Mouse (Mus musculus) embryonic facial prominence, embryonic 11.5 days (tissue): ENCODE results near the gene Kctd20. TPM values are rescaled to one million over a fixed set of nuclear protein-coding genes. Genes with fewer than 3 reads are reported as not detected.

ENCODE experiments used
- polyA plus RNA-seq: library from polyadenylated mRNA; unstranded; fragments of >200 nt; fragmentation: Nextera tagmentation; extraction: Ambion mirVana; gene quantifications from 2 replicates; pipeline ENCODE4 v1.2.1, GENCODE M21; 2014

Kctd20 gene
- polyA plus RNA-seq, 1 experiment from 2014 or later: 109 TPM

Other genes starting within 250 kb of the Kctd20 start
- gene AC170998.1, start 225.9 kb upstream of the Kctd20 start, polyA plus RNA-seq: 0.62 and 1.5 TPM in 2 replicates
- gene Mapk13, start 182.7 kb upstream of the Kctd20 start, polyA plus RNA-seq: 10.3 and 11.5 TPM in 2 replicates
- gene Brpf3, start 150.9 kb upstream of the Kctd20 start, polyA plus RNA-seq: 5.9 and 6.8 TPM in 2 replicates
- not detected in 2 replicates for gene Pnpla1, start 93.5 kb upstream of the Kctd20 start, polyA plus RNA-seq
- 0.13 and 0.46 TPM in 2 replicates for gene 4930539E08Rik, start 36.6 kb upstream of the Kctd20 start, polyA plus RNA-seq
- not detected in 2 replicates for gene Pxt1, start 8.1 kb upstream of the Kctd20 start, polyA plus RNA-seq
- 121 and 127 TPM in 2 replicates for gene Stk38, start 56.0 kb downstream of the Kctd20 start, polyA plus RNA-seq
- 937 and 1,031 TPM in 2 replicates for gene Srsf3, start 80.7 kb downstream of the Kctd20 start, polyA plus RNA-seq
- 25.5 TPM in 2 replicates for gene Cdkn1a, start 139.0 kb downstream of the Kctd20 start, polyA plus RNA-seq
- 0.66 TPM in 1 of 2 replicates, not detected in the other for gene Rab44, start 162.2 kb downstream of the Kctd20 start, polyA plus RNA-seq